Mouse (Mus musculus): ENCODE measurements around the gene Rnpc3. TPM values are rescaled to one million over a fixed set of nuclear protein-coding genes. Genes with fewer than 3 reads are reported as not detected.

Rnpc3 gene
- polyA plus RNA-seq, 1 experiment from 2014 or later: 25.5 TPM

- 78% methylated on average over 3 of the region's 3 CpGs for WGBS
- no peak overlapping the region for H3K27ac ChIP-seq
- no peak overlapping the region for H3K4me3 ChIP-seq
- no peaks in the 10 kb centered on the region for H3K9me3 ChIP-seq (replicated peaks)
- ATAC-seq (replicated peaks; ENCODE audit: insufficient number of reproducible peaks, insufficient read depth, low FRiP score, low read depth): no peak
- no peak overlapping the region for H3K9ac ChIP-seq
- no peaks in the 10 kb centered on the region for H3K36me3 ChIP-seq
- no peak overlapping the region for H3K4me2 ChIP-seq
- no peaks in the 10 kb centered on the region for H3K4me1 ChIP-seq (replicated peaks)
- H3K27me3 ChIP-seq: no peaks in the 10 kb centered on the region
These were observed 57.8 kb downstream of the Rnpc3 start for GRCm38 (mm10) chr3:113572158-113572557.

Other genes starting within 250 kb of the Rnpc3 start
- 3.6 TPM in 1 of 2 replicates, not detected in the other for gene Amy2a1, start 97.7 kb downstream of the Rnpc3 start, polyA plus RNA-seq (2015; fragmentation: Nextera tagmentation; extraction: Ambion mirVana)
- 0.79 and 1.4 TPM in 2 replicates for gene Amy1, start 23.4 kb downstream of the Rnpc3 start, polyA plus RNA-seq (2015; fragmentation: Nextera tagmentation; extraction: Ambion mirVana)

All from heart, embryonic 15.5 days (tissue).